Mouse (Mus musculus) cortical plate, adult 2 months (tissue): Measurements from ENCODE around the gene Vps13c. TPM values are rescaled to one million over a fixed set of nuclear protein-coding genes. Genes with fewer than 3 reads are reported as not detected.
A peak's percentile ranks its signal among the peaks of the same experiment; 100 is the strongest.

Source experiments
- H3K27ac ChIP-seq: fragments of 200-500 bp; 2 replicates; pipeline ENCODE4 v1.5.1; 2012; ENCODE audit warnings: low read length, control low read depth, inconsistent platforms; ENCODE audit not compliant: insufficient read depth
- H3K4me1 ChIP-seq: fragments of 200-500 bp; 2 replicates; pipeline ENCODE4 v1.6.1; 2011; ENCODE audit warnings: low read length; ENCODE audit not compliant: control insufficient read depth, insufficient read depth
- H3K4me3 ChIP-seq: fragments of 200-500 bp; 2 replicates; pipeline ENCODE4 v1.5.1; 2011; ENCODE audit warnings: mild to moderate bottlenecking, low read length, control low read depth; ENCODE audit not compliant: insufficient read depth
- CTCF ChIP-seq: fragments of 200-500 bp; IDR thresholded peaks from 2 replicates; pipeline ENCODE4 v1.5.1; 2011; ENCODE audit warnings: mild to moderate bottlenecking, control low read depth, low read length; ENCODE audit not compliant: insufficient read depth; ENCODE audit errors: extremely low read depth
- POLR2A ChIP-seq: fragments of 200-500 bp; IDR thresholded peaks from 2 replicates; pipeline ENCODE4 v1.6.1; 2011; ENCODE audit warnings: mild to moderate bottlenecking, low read length, control low read depth; ENCODE audit not compliant: insufficient read depth; ENCODE audit errors: extremely low read depth
- polyA plus RNA-seq: library from polyadenylated mRNA; depleted of rRNA; stranded (reverse); fragments of >200 nt; gene quantifications from 2 replicates; pipeline ENCODE4 v1.2.3, GENCODE M21; 2012

The Vps13c gene
- polyA plus RNA-seq, 1 experiment = 34.4 TPM

DNA sequence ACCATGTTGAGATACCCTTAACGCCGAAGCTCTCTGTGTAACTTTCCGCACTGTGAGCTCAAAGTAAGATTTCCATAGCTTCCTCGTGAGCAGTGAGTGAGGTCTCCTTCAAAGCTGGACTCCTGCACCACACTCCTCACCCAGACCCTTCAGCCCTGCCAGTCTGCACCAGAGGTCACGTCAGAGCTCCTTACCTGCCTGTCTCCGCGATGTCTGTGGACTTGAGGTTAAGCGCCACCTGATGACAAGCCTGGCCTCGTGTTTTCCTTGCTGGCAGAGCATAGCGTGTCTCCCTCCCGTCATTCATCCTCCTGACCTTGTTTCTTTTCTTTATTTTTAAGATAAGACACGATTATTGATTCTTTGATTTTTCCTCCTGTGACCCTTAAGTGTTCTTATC is 9.2 kb downstream of the Vps13c start:
- Histone ChIP-seq H3K4me3 (no peak overlapping the region), H3K4me1 (peaks cover 2% of the 10 kb centered on the region; the same call in 1 of the 2 replicates), H3K27ac (no peak overlapping the region)
- no peak for TF ChIP-seq POLR2A

GRCm38 (mm10) chr9:67849846-67850245 is 9.7 kb downstream of the Vps13c start:
- no peak overlapping the region for H3K4me3 ChIP-seq
- no peak overlapping the region for H3K27ac ChIP-seq
- peaks cover 2% of the 10 kb centered on the region; the same call in 1 of the 2 replicates for H3K4me1 ChIP-seq
- TF ChIP-seq CTCF = no peak
- TF ChIP-seq POLR2A = no peak

DNA sequence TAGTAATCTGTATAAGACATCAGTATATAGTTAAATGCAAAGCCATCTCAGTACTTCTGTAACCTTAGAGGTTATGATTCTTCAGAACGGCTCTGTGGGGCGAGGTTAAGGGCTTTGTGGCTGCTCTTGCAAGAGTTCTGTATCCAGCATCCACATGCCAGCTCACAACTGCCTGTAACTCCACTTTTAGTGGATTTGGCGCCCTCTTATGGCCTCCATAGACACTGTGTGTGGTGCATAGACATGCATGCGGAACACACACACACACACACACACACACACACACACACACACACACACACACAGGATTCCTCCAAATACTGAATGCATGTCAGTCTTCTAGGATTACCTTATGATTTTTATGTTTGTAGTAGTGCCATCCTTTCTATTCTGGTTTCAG is 11.0 kb downstream of the Vps13c start:
- H3K4me1 ChIP-seq = peaks cover 2% of the 10 kb centered on the region; the same call in 1 of the 2 replicates
- H3K27ac ChIP-seq = no peak overlapping the region
- no peak overlapping the region for H3K4me3 ChIP-seq
- TF ChIP-seq POLR2A (no peak), CTCF (peak; percentile 26; the same call in 1 of the 2 replicates)

DNA sequence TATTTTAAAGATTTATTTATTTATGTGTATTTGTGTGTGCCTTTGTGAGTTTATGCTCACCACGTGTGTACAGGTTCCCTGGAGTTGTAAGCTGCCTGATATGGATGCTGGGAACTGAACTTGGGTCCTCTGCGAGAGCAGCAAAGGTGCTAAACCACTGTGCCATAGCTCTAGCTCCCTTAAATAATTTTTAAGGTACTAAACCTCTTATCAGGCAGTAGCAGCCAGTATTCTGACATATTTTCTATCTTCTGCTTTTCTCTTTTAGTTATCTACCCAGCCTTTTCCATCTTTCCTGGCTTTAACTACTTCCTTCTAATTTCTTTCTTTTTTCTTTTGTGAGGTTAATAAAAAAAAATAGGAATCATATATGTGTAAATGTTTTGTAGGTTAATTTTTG is 20.1 kb downstream of the Vps13c start:
- Histone ChIP-seq H3K4me3 (no peak overlapping the region), H3K27ac (no peak overlapping the region), H3K4me1 (no peaks in the 10 kb centered on the region)
- no peak for TF ChIP-seq POLR2A
- no peak for TF ChIP-seq CTCF

GRCm38 (mm10) chr9:67863332-67863731 is 23.1 kb downstream of the Vps13c start:
- peaks cover 1% of the 10 kb centered on the region; the same call in 1 of the 2 replicates for H3K4me1 ChIP-seq
- TF ChIP-seq CTCF (no peak), POLR2A (no peak)
- H3K4me3 ChIP-seq = no peak overlapping the region
- no peak overlapping the region for H3K27ac ChIP-seq

- Histone ChIP-seq H3K4me1 (peaks cover 2% of the 10 kb centered on the region; the same call in 1 of the 2 replicates), H3K4me3 (no peak overlapping the region)
- TF ChIP-seq POLR2A (no peak), CTCF (no peak)
Measured at GRCm38 (mm10) chr9:67864011-67864410, 23.8 kb downstream of the Vps13c start.

GRCm38 (mm10) chr9:67865411-67865810 is 25.2 kb downstream of the Vps13c start:
- no peak overlapping the region for H3K4me3 ChIP-seq
- peaks cover 5% of the 10 kb centered on the region; the same call in 1 of the 2 replicates for H3K4me1 ChIP-seq
- no peak overlapping the region for H3K27ac ChIP-seq
- no peak for TF ChIP-seq POLR2A
- TF ChIP-seq CTCF = no peak

More at GRCm38 (mm10) chr9:67864011-67864410, 23.8 kb downstream of the Vps13c start:
- no peak overlapping the region for H3K27ac ChIP-seq

GRCm38 (mm10) chr9:67867411-67867810 is 27.2 kb downstream of the Vps13c start:
- Histone ChIP-seq H3K4me1 (peaks cover 5% of the 10 kb centered on the region; the same call in 1 of the 2 replicates), H3K27ac (no peak overlapping the region), H3K4me3 (no peak overlapping the region)
- TF ChIP-seq CTCF (no peak), POLR2A (no peak)

DNA sequence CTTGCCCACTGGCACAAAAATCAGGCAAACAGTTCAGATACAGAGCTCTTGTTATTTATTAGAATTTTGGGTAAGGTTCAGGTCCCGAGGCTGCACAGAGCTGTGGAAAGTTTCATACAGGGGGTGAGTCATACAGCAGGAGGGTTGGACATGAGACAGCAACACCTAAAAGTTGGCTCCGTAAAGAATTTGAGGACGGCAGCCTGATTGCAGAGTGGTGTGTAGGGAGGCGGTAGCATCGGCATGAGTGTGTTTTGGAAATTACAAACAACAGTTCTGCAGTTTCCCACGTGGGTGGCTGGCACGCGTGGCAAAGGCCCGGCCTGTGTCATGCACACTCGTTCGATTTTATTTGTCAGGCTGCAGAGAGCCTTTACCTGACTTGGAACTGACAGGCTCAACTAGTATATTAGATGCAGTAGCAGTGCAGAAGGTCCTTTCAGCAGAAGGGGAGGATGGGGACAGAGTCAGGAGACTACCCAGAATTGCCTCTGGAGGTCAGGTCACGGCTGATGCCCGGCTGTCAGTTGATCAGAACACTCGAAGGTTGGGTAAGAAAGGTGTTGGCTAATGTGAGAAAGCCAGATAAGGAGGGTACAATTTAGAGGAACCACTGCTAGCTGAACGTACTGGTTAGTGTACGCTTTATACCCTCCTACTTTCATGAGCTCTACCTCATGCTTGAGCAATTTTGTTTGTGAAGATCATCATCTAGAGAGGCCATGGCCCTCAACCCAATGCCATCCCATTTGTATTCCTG is 29.7 kb downstream of the Vps13c start:
- Histone ChIP-seq H3K4me3 (no peak overlapping the region), H3K4me1 (peaks cover 5% of the 10 kb centered on the region; the same call in 1 of the 2 replicates), H3K27ac (no peak overlapping the region)
- TF ChIP-seq CTCF = no peak
- no peak for TF ChIP-seq POLR2A
